Mouse (Mus musculus): Measurements from ENCODE around the gene Sf1.

The Sf1 gene

DNA sequence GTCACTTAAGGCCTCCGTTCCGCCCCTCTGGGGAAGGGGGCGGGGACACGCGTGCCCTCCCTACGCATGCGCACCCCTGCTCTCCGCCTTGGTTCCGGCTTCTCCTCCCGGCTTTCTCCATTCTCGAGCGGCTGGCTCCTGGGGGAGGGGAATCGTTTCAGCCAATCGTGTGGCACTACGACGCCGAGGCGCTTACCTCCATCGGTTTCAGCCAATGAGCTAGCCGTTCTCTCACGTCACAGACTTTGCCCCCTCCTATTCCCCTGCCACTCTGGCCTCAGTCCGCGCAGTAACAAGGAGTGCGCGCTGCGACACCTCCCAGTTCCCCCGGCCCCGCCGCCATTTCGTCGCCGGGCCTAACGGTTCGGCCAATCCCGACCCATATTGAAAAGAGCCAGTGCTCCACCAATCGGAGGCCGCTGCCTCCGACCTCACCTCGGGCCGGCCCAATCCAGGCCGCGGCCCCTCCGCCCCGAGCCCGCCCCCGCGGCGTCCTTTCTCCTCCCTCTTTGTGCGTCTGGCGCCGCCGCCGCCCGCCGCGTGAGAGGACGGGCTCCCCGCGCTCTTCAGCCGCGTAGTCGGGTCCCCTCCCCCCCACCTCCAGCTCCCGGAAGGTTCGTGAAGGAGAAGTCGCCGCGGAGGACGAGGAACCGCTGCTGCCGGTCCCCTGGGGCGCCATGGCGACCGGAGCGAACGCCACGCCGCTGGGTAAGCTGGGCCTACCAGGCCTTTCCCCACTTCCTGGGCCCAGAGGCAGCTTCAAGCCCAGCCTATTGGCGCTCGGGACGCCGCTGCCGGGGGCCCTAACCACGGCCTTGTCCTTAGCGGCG is at the start of gene Sf1:
Sf1 (plus strand) TSS at position 280 of the 830 bp plus-strand sequence.
- peak; percentile 99 for DNase-seq (ENCODE audit: low read depth, low spot score)

DNA sequence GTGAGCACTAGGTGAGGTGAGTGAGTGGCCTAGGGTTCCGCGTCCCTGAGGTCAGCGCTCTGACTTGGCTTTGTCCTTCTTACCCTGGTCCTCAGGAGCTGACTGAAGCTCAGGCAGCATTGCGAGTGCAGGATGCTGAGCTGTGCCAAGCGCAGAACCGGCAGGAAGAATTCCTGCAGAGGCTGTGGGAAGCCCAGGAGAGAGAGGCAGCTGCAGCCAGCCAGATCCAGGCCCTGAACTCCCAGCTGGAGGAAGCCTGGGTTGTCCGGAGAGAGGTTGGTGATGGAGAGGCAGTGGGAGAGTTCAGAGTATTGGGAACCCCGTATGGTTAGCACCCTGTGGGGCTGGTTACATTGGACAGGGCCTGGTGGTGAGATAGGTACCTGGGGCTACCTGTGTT is 49.7 kb upstream of the Sf1 start:
- no peak for DNase-seq (ENCODE audit: low read depth, low spot score)

DNA sequence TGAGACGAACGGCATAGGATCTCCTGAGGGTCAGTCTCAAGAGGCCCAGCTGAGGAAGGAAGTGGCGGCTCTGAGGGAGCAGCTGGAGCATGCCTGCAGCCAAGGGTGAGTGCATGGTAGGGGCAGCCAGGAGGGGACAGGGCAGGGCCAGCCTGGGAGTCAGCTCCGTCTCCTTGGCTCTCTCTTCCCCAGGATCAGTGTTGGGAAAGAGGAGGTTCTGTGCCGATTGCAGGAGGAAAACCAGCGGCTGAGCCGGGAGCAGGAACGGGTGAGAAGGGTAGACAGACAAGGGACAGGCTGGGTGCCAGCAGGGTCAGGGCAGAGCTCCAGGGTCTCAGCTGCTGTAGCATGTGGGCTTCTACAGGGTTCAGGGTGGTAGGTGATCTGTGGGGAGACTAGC is 49.0 kb upstream of the Sf1 start:
- DNase-seq (ENCODE audit: low read depth, low spot score) = no peak

DNA sequence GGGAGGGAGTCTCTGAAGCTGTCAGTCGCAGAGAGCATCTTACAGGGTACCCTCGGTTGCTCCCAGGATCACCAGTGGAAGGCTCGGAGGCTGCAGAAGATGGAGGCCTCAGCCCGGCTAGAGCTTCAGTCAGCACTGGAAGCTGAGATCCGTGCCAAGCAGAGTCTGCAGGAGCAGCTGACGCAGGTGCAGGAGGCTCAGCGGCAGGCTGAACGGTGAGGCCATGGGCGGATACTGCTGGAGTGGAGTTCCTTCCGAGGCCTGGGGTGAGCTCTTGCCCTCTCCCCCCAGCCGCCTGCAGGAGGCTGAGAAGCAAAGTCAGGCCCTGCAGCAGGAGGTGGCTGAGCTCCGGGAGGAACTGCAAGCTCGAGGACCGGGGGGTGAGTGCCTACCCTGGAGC is 47.9 kb upstream of the Sf1 start:
- no peak for DNase-seq (ENCODE audit: low read depth, low spot score)

DNA sequence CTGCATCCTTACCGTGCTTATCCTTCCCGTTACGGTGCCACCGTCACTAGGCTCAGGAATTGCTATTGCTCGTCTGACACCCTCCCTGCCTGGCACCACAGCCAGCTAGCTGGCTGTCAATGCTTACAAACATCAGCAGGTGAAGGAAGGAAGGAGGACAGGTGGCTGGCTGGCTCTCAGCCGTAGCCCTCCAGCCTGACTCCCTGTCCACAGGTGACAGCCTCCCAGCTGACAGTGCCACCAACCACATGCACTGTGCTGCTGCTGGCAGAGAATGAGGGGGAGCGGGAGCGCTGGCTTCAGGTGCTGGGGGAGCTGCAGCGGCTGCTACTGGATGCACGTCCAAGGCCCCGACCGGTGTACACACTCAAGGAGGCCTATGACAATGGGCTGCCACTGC is 45.3 kb upstream of the Sf1 start:
- DNase-seq (ENCODE audit: low read depth, low spot score) = no peak

DNA sequence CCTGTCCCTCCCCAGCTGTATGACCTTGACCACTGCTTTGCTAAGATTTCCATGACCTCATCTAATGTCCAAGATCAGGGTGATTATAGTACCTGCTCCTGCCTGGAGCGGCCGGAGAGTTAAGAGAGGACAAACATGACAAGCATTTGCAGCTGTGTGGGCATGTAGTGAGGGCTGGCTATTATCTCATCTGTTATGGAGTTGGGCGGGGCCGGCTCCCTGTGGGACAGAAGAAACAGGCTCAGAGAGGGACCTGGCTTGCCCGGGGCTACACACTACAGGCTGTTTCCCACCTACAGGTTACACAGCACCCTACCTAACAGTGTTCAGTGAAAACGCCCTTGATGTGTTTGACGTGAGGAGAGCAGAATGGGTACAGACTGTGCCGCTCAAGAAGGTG is 42.1 kb upstream of the Sf1 start:
- no peak for DNase-seq (ENCODE audit: low read depth, low spot score)

DNA sequence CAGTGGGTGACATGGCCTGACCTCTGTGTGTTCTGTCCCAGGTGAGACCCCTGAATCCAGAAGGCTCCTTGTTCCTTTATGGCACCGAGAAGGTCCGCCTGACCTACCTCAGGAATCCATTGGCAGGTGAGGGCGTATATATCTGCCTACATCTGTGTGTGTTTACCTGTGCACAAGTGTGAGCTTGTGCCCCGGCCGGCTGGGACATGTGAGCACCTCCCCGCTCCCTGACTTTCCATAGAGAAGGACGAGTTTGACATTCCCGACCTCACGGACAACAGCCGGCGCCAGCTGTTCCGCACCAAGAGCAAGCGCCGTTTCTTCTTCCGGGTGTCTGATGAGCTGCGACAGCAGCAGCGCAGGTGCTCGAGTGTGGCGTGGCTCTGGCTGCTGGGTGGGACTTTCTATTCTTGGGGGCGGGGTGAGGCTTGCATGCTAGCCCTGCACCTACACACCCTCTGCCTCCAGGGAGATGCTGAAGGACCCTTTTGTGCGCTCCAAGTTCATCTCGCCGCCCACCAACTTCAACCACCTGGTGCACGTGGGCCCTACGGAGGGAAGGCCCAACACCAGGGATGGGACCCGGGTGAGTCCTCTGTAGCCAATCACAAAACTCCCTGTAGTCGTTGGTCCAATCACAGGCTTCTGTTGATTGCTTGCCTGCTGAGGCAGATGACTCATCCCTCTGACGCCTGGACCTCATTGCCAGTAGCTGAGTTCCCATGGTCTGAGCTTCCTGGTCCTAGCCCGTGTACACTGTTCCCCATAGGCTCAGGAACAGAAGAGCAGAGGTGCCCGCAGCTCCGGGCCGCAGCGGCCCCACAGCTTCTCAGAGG is 41.5 kb upstream of the Sf1 start:
- DNase-seq (ENCODE audit: low read depth, low spot score) = no peak

DNA sequence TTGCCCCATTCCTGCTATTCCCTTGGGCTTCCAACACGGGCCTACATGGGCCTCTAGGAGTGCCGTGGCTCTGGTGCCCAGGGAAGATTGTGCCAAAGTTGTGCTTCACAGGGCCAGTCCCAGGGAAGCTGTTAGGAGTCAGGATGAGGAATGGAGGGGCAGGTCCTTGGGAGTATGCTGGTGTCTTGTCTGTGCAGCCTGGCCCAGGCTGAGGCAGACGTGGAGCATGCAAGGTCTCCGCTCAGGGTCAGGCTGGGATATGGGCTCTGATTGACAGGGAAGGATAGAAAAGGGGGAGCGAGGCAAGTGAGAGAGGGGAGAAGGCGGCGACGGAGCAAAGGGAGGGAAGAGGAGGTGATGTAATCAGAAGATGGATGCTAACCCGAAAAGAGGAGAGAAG is 38.7 kb upstream of the Sf1 start:
- no peak for DNase-seq (ENCODE audit: low read depth, low spot score)

DNA sequence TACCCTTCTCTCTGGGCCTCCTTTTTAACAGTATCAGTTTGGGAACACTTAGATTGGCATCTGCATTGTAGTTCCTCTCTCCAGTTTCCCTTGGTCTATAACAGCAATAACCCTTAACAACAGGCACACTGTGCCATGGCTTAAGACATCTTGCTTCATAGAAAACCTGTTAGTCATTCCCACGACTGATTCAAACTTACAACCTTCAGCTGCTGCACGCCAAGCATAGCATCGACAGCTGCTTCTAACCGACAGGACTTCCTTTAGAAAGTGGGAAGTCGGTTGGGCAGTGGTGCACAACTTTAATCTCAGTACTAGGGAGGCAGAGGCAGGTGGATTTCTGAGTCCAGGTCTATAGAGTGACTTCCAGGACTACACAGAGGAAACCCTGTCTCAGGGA is 32.3 kb upstream of the Sf1 start:
- DNase-seq (ENCODE audit: low read depth, low spot score) = no peak

DNA sequence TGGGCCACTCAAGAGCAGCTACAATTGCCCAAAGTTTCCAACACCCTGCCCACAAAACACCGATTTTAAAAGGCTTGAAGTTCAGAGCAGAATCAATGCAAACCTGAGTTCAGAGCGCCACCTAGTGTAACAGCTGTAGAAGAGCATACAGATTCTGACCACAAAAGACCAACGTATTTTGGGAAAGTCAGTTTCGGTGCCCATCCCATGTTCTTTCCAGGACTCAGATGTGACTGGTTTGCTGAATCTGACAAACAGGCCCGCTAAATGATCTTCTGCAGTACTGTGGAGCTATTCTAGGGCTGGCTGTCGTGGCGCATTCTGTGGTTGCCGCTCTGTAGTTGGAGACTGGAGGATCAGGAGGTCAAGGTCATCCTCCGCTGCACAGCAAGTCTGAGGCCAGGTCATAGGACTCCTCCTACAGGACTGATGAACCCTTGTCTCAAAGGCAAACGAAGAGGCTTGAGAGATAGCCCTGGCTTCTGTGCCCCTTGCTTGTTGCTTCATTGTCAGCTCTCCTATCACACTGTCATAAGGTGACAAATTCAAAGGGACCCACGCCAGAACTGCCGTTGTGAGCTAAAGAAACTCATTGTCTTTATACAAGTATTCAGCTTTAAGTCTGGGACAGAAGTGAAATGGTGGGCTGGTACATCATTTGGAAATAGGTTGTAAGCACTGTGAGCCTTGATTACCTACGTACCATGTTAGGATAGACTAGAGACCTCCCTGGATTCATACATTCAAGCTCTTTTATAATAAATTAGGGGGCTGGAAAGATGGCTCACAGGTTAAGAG is 31.6 kb upstream of the Sf1 start:
- DNase-seq (ENCODE audit: low read depth, low spot score) = peak; percentile 45

DNA sequence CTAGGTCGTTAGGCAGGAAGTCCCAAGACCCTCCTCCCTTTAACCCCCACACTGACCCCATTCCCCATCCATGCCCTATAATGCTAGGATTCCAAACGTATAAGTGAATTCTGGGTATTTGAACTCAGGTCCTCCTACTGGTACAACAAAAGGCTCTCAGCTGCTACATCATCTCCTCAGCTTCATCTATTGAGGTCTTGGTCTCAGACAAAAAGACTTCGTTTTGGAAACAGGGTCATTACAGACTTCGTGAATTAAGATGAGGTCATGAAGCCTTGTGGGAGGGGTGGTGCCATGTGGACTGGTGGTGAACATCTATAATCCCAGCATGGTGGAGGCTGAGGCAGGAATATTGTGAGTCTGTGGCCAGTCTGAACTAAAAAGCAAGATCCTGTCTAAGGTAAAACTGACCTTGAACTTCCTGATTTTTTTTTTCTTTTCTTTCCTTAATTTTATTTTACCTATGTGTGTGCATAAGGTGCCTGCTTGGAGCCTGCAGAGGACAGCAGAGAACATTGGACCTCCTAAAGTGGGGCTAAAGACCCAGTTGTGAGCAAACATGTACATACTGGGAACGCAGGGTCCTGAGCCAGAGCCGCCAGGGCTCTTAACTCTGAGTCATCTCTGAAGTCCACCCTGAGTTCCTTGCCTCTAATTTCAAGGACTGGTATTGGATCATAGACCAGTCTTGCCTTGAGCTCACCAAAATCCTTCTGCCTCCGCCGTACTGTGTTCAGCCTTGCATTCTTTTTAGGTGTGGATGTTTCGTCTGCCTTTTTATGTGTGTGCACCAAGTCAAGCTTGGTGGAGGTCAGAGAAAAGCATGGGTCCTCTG is 29.5 kb upstream of the Sf1 start:
- DNase-seq (ENCODE audit: low read depth, low spot score) = no peak

DNA sequence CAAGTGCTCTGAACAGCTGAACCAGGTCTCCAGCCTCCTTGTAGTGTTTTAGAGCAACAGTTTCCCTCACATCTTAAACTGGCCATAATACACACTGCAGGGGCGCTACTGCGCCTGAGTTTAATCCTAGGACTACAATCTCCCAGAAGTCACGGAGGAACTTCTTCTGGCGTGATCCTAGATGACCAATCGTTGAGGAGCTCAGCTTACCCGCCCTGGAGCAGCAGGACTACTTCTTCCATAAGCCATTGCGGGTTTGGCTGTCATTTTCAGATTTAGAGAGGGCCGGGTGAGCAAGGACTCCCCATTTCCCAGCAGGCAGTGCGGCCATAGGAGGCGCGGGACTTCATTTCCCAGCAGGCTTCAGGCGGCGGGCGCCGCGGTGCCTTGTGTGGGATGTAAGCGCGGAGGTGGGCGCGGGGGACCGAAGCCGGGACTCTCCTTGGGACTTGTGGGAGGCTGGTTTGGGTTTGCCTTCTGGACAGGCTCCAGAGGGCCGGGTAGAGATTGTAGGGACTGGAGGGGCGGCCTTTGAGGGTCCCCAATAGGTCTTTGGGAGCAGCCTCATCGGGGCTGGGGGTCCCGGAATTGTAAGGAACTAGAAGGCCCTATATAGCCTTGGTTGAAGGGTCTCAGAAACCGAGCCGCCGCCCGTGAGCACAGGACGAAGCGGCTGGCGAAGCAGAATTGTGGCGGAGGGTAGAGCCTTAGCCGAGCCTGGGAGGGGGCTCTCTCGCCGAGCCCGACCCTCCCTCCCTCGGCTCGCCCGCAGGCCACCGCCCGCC is 28.6 kb upstream of the Sf1 start, which contains the start of gene Men1:
Men1 (plus strand) TSS at position 307 of the 785 bp plus-strand sequence.
- peak; percentile 100 for DNase-seq (ENCODE audit: low read depth, low spot score)

DNA sequence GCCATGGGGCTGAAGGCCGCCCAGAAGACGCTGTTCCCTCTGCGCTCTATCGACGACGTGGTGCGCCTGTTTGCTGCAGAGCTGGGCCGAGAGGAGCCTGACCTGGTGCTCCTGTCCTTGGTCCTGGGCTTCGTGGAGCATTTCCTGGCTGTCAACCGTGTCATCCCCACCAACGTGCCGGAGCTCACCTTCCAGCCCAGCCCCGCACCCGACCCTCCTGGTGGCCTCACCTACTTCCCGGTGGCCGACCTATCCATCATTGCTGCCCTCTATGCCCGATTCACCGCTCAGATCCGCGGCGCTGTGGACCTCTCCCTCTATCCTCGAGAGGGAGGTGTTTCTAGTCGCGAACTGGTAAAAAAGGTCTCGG is 28.0 kb upstream of the Sf1 start:
- no peak for DNase-seq (ENCODE audit: low read depth, low spot score)

DNA sequence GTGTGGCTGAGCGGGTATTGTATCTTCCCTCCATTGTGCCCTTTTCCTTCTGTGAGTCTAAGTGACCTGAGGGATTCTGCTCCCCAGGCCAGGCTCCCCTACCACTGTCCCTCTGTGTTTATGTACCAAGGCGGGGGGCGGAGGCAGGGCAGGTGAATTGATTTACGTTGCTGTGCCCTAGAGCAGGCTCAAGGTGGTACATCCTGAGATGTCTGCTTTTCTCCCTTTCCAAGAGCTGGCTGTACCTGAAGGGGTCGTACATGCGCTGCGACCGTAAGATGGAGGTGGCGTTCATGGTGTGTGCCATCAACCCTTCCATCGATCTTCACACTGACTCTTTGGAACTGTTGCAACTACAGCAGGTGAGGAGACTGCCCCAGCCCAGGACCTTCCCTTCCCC is 26.6 kb upstream of the Sf1 start:
- DNase-seq (ENCODE audit: low read depth, low spot score) = no peak

DNA sequence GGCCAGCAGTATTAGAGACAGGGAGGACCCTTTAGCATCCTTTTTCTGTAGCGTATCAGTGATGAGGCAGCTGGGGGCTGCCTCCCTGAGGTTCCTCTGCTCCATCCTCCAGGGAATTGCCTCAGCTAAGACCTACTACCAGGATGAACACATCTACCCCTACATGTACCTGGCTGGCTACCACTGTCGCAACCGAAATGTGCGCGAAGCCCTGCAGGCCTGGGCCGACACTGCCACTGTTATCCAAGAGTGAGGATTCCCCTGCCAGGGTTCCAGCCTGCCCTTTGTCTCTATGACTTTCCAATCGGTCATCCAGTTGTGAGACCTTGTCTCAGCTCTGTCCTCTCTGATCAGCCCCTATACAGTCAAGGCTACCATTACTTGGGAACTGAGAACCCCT is 25.3 kb upstream of the Sf1 start:
- DNase-seq (ENCODE audit: low read depth, low spot score) = no peak

DNA sequence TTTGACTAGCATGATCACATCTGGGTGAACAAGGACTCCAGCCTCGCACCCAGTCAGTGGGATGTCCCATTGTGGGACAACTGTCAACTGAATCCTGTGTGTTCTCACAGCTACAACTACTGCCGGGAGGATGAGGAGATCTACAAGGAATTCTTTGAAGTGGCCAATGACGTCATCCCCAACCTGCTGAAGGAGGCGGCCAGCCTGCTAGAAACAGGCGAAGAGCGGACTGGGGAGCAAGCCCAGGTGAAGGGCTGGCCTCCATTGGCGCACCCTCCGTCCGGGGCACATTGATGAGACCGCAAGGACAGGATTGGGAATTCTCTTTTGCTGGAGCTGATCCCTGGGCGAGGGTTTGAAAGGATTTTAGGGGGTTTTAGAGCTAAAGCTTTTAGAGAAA is 24.8 kb upstream of the Sf1 start:
- DNase-seq (ENCODE audit: low read depth, low spot score) = no peak

DNA sequence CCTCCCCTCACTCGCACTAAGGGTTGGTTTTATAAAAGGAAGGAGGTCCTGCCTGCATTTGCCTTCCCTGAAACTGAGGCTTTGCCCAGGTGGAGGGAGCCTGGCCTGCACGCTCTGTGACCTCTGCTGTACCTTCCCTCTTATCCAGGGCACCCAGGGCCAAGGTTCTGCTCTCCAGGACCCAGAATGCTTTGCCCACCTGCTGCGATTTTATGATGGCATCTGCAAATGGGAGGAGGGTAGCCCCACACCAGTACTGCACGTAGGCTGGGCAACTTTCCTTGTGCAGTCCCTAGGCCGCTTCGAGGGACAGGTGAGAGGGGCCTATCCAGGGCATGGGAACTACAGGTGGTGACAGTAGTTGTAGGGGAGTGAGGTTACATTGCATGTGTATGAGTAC is 24.3 kb upstream of the Sf1 start:
- no peak for DNase-seq (ENCODE audit: low read depth, low spot score)

DNA sequence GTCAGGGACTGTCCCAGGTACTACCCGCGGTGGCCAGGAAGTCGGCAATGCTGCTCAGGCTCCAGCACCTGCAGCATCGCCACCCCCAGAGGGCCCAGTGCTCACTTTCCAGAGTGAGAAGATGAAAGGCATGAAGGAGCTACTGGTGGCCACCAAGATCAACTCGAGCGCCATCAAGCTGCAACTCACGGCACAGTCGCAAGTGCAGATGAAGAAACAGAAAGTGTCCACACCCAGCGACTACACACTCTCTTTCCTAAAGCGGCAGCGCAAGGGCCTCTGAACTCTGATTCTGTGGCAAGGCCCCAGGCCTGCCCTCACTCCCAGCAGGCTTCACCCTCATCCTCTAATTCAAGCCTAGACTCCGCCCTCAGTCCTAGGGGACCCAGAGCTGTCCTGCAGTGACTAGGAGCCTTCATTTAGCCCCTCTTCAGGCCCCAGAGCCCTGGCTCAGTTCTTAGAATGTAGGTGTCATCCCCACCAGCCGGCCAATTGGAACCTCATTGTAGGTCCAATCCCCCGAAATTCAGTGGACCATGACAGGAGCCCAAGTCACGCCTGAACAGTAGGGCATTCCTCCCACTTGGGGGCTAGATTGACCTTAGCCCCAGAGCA is 23.5 kb upstream of the Sf1 start:
- DNase-seq (ENCODE audit: low read depth, low spot score) = no peak

DNA sequence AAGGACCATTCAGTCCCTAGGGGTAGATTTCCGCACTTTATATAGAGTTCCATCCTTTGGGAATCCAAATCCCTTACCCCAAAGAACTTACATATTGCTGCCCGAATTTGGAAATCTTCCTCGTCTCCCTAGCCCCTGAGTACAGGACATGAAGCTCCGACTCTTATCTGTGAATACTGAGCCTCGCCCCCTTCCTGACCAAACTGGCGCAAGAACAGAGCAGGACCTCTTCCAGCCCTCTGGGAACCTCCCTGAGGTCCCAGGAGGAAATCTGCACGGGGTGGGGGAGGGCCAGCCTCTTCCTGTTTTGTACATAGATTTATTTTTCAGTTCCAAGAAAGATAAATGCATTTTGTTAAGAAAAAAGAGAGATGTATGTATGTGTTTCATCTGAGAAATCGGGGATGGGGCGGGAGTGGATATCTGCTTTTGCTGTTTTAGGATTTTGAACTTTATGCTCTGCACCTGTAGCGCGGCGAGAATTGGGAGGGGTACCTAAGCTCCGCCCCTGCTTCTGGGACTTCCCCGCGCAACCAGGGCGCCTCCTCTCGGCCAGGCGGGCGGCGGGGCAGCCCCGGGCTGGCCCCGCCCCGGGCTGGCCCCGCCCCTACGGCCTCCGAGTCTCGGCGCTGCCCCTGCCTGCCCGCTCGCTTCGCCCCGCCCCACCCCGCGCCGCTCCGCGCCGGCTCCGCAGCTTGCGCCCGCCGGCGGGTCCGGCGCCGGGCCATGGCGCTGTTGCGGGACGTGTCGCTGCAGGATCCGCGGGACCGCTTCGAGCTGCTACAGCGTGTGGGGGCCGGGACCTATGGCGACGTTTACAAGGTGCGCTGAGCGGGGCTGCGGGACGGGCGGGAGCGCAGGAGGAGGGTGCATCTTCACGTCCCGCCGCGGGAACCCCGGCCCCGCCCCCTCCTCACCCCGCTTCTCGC is 22.7 kb upstream of the Sf1 start, which contains the start of gene Map4k2:
Map4k2 (plus strand) TSS at position 612 of the 929 bp plus-strand sequence.
- DNase-seq (ENCODE audit: low read depth, low spot score) = peak; percentile 41

All from telencephalon, adult 2 months (tissue).